Mouse (Mus musculus) B cell, adult (primary cell): ENCODE measurements around the gene 4933428G20Rik. TPM values are rescaled to one million over a fixed set of nuclear protein-coding genes. Genes with fewer than 3 reads are reported as not detected.

ENCODE experiments used
- total RNA-seq: library from RNA; stranded (reverse); gene quantifications from 4 replicates; pipeline ENCODE4 v1.2.4, GENCODE M21; 2023; ENCODE audit not compliant: inconsistent age

The 4933428G20Rik gene
- total RNA-seq = not detected in 4 replicates

DNA sequence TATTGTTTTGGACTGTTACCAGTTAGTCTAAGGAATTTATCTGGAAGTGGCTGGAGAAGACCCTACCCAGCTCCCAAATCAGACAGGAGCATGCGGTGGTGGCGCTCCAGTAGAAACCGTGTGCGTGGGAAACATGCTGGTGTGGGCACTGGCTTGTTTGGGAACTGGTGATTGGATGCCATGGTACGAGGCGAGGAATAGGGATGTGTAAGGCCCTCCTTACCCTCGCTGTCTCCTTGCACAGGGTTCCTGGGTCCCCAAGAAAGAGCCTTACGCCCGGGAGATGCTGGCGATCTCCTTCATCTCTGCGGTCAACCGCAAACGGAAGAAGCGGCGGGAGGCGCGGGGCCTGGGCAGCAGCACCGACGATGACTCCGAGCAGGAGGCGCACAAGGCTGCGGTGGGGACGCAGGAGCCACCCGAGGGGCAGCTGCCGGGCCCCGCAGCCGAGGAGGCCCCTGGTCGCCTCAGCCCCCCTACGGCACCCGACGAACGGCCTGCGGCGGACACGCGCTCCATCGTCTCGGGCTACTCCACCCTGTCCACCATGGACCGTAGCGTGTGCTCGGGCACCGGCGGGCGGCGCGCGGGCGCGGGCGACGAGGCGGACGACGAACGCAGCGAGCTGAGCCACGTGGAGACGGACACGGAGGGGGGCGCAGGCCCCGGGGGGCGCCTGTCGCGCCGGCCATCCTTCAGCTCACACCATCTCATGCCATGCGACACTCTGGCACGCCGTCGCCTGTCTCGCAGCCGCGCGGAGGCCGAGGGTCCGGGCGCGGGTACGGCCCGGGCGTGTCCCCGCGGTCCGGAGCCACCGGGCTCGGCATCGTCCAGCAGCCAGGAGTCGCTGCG, at the start of gene 4933428G20Rik:
Gene 4933428G20Rik, minus strand, starts transcription at position 476 of the 855 bp plus-strand sequence.

Other genes starting within 250 kb of the 4933428G20Rik start
- gene Npepps, start 219.7 kb downstream of the 4933428G20Rik start, total RNA-seq = 57.4 to 66.8 TPM (median 64.3 TPM) in 4 replicates
- 16.9 to 21.1 TPM (median 20.3 TPM) in 4 replicates for gene Mrpl45, start 184.6 kb downstream of the 4933428G20Rik start, total RNA-seq
- gene Gpr179, start 148.3 kb downstream of the 4933428G20Rik start, total RNA-seq = 0.16 TPM in 1 of 4 replicates, not detected in the others
- 20.2 to 25.4 TPM (median 21.1 TPM) in 4 replicates for gene Socs7, start 137.8 kb downstream of the 4933428G20Rik start, total RNA-seq
- 0.30 to 0.51 TPM (median 0.43 TPM) in 4 replicates for gene Arhgap23, start 84.8 kb downstream of the 4933428G20Rik start, total RNA-seq
- 0.10 to 0.18 TPM (median 0.12 TPM) in 3 of 4 replicates, not detected in the other for gene Srcin1, start 75.8 kb upstream of the 4933428G20Rik start, total RNA-seq
- 3.9 to 5.4 TPM (median 4.9 TPM) in 4 replicates for gene Epop, start 129.4 kb upstream of the 4933428G20Rik start, total RNA-seq
- 167 to 179 TPM (median 171 TPM) in 4 replicates for gene Mllt6, start 163.1 kb upstream of the 4933428G20Rik start, total RNA-seq
- 34.6 to 52.3 TPM (median 44.4 TPM) in 4 replicates for gene Cisd3, start 185.5 kb upstream of the 4933428G20Rik start, total RNA-seq
- gene Pcgf2, start 200.2 kb upstream of the 4933428G20Rik start, total RNA-seq = not detected in 4 replicates
- gene Psmb3, start 203.1 kb upstream of the 4933428G20Rik start, total RNA-seq = 103 to 113 TPM (median 110 TPM) in 4 replicates
- 60.0 to 64.7 TPM (median 63.4 TPM) in 4 replicates for gene Pip4k2b, start 244.4 kb upstream of the 4933428G20Rik start, total RNA-seq